Mouse (Mus musculus): Measurements from ENCODE around the gene Acnat1.
"Not testable (repeated sequence)": the region's sequence is repeated elsewhere in the genome, so short reads cannot be mapped to it uniquely, and the experiment has no call there.

Acnat1 gene

GRCm38 (mm10) chr4:49473435-49474100, at the start of gene Acnat1:
TSS of gene Acnat1 (minus strand) at chr4:49473912.
- DNase-seq (ENCODE audit: low spot score) = no peak

GRCm38 (mm10) chr4:49522576-49522975, 48.9 kb upstream of the Acnat1 start:
- no peak for DNase-seq (ENCODE audit: low spot score)

- no peak for DNase-seq (ENCODE audit: low spot score)
Observed at GRCm38 (mm10) chr4:49521346-49521745, 47.6 kb upstream of the Acnat1 start.

GRCm38 (mm10) chr4:49520572-49521340, 47.0 kb upstream of the Acnat1 start, which contains the start of the genes Mrpl50 and Zfp189:
TSS of gene Mrpl50 (minus strand) at chr4:49521093.
TSS of gene Zfp189 (plus strand) at chr4:49521176.
- peak; percentile 97 for DNase-seq (ENCODE audit: low spot score)

GRCm38 (mm10) chr4:49519476-49519875, 45.8 kb upstream of the Acnat1 start:
- no peak for DNase-seq (ENCODE audit: low spot score)

- DNase-seq (ENCODE audit: low spot score) = no peak
Observed at GRCm38 (mm10) chr4:49514441-49514840, 40.7 kb upstream of the Acnat1 start.

GRCm38 (mm10) chr4:49512636-49513035, 38.9 kb upstream of the Acnat1 start:
- no peak for DNase-seq (ENCODE audit: low spot score)

GRCm38 (mm10) chr4:49510236-49510835, 36.6 kb upstream of the Acnat1 start:
- DNase-seq (ENCODE audit: low spot score) = not testable (repeated sequence)

GRCm38 (mm10) chr4:49509183-49509582, 35.5 kb upstream of the Acnat1 start:
- DNase-seq (ENCODE audit: low spot score) = no peak

- no peak for DNase-seq (ENCODE audit: low spot score)
Observed at GRCm38 (mm10) chr4:49506386-49506785, 32.7 kb upstream of the Acnat1 start, which contains the start of gene Baat. TSS of gene Baat (minus strand) at chr4:49506557.

- DNase-seq (ENCODE audit: low spot score) = no peak
Observed at GRCm38 (mm10) chr4:49503563-49503962, 29.9 kb upstream of the Acnat1 start.

- not testable (repeated sequence) for DNase-seq (ENCODE audit: low spot score)
Observed at GRCm38 (mm10) chr4:49485934-49486650, 12.4 kb upstream of the Acnat1 start.

- DNase-seq (ENCODE audit: low spot score) = peak; percentile 16
Observed at GRCm38 (mm10) chr4:49485442-49485841, 11.7 kb upstream of the Acnat1 start.

GRCm38 (mm10) chr4:49480896-49481295, 7.2 kb upstream of the Acnat1 start:
- DNase-seq (ENCODE audit: low spot score) = no peak

- DNase-seq (ENCODE audit: low spot score) = no peak
Observed at GRCm38 (mm10) chr4:49480104-49480760, 6.5 kb upstream of the Acnat1 start.

GRCm38 (mm10) chr4:49479035-49479434, 5.3 kb upstream of the Acnat1 start:
- not testable (repeated sequence) for DNase-seq (ENCODE audit: low spot score)

- no peak for DNase-seq (ENCODE audit: low spot score)
Observed at GRCm38 (mm10) chr4:49478118-49478877, 4.6 kb upstream of the Acnat1 start.

GRCm38 (mm10) chr4:49474583-49474982, 871 bp upstream of the Acnat1 start:
- DNase-seq (ENCODE audit: low spot score) = no peak

GRCm38 (mm10) chr4:49469435-49470151, 4.1 kb downstream of the Acnat1 start:
- no peak for DNase-seq (ENCODE audit: low spot score)

- DNase-seq (ENCODE audit: low spot score) = no peak
Observed at GRCm38 (mm10) chr4:49467360-49467759, 6.4 kb downstream of the Acnat1 start.

Measured in adipocyte (in vitro differentiated cells).